20 mouse cellular contexts compared by ENCODE assay signal in the genomic region with DNA sequence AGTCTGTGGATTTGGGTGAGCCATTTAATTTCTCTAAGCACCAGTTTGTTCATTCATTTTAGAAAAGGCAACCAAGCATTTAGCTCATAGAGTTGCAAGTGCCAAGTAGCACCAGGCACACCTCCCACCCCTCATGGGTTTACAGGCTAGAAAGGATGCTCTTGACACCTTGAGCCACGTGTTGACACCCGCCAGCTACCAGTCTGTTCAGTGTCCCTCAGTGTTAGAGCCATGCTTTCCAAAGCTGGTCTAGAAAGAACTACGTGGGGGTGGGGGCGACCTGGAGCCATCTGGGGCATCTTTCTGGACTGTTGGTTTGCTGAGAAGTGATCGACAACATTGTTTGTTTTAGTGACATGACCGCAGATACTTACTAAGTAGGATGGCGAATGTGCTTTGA. TPM values are rescaled to one million over a fixed set of nuclear protein-coding genes. Genes with fewer than 3 reads are reported as not detected.
DNase-seq lines count a peak whose midpoint lies in the region; ATAC-seq lines count a peak whose summit lies in the region.
"Had no signal": no experiment of that assay in that cellular context is flagged by ENCODE, and none has a peak within 500 bp of the region (broad histone marks: within the 10 kb centered on the region; RNA-seq: fewer than 3 reads in every experiment).

No protein-coding gene starts in this region.

- H3K36me3 ChIP-seq in heart, embryonic 10.5 days: no peaks in the 10 kb centered on the region
- H3K36me3 ChIP-seq in midbrain, embryonic 16.5 days (ENCODE audit: control insufficient read depth, insufficient read depth, low read length): no peaks in the 10 kb centered on the region
- H3K36me3 ChIP-seq in midbrain, embryonic 10.5 days: no peaks in the 10 kb centered on the region
- no peaks in the 10 kb centered on the region; the same call in 1 of the 2 replicates for H3K36me3 ChIP-seq in liver, embryonic 13.5 days
- no peaks in the 10 kb centered on the region for H3K36me3 ChIP-seq in neural tube, embryonic 15.5 days
- H3K36me3 ChIP-seq: embryonic facial prominence, embryonic 15.5 days had no signal

- no peaks in the 10 kb centered on the region for H3K9me3 ChIP-seq in heart, embryonic 10.5 days
- H3K9me3 ChIP-seq in midbrain, embryonic 16.5 days (replicated peaks; ENCODE audit: control insufficient read depth, low read length, poor library complexity, severe bottlenecking): no peaks in the 10 kb centered on the region
- H3K9me3 ChIP-seq in midbrain, embryonic 10.5 days (replicated peaks): no peaks in the 10 kb centered on the region
- H3K9me3 ChIP-seq in liver, embryonic 13.5 days (replicated peaks): no peaks in the 10 kb centered on the region
- no peaks in the 10 kb centered on the region for H3K9me3 ChIP-seq in neural tube, embryonic 15.5 days (replicated peaks)
- H3K9me3 ChIP-seq: embryonic facial prominence, embryonic 15.5 days had no signal

- no peak overlapping the region for H3K9ac ChIP-seq in midbrain, embryonic 16.5 days (ENCODE audit: low read depth, low read length)
- H3K9ac ChIP-seq in liver, embryonic 13.5 days: no peak overlapping the region
- H3K9ac ChIP-seq in neural tube, embryonic 15.5 days (replicated peaks): no peak overlapping the region
- H3K9ac ChIP-seq: embryonic facial prominence, embryonic 15.5 days had no signal

- no peaks in the 10 kb centered on the region for H3K27me3 ChIP-seq in heart, embryonic 10.5 days (ENCODE audit: insufficient read depth, poor library complexity, severe bottlenecking)
- H3K27me3 ChIP-seq in midbrain, embryonic 16.5 days (ENCODE audit: control insufficient read depth, insufficient read depth, low read depth, low read length): no peaks in the 10 kb centered on the region
- peaks cover 23% of the 10 kb centered on the region for H3K27me3 ChIP-seq in midbrain, embryonic 10.5 days (ENCODE audit: low read depth, poor library complexity, severe bottlenecking)
- no peaks in the 10 kb centered on the region for H3K27me3 ChIP-seq in liver, embryonic 13.5 days
- no peaks in the 10 kb centered on the region for H3K27me3 ChIP-seq in neural tube, embryonic 15.5 days (replicated peaks)
- H3K27me3 ChIP-seq: CH12.LX; embryonic facial prominence, embryonic 15.5 days had no signal

- peaks cover 66% of the 10 kb centered on the region for H3K4me1 ChIP-seq in heart, embryonic 10.5 days
- H3K4me1 ChIP-seq in midbrain, embryonic 16.5 days (ENCODE audit: control insufficient read depth, insufficient read depth, low read length): peaks cover 38% of the 10 kb centered on the region
- H3K4me1 ChIP-seq in midbrain, embryonic 10.5 days: peaks cover 55% of the 10 kb centered on the region
- H3K4me1 ChIP-seq in liver, embryonic 13.5 days (replicated peaks): peaks cover 94% of the 10 kb centered on the region
- peaks cover 41% of the 10 kb centered on the region for H3K4me1 ChIP-seq in neural tube, embryonic 15.5 days

- H3K4me2 ChIP-seq in midbrain, embryonic 16.5 days (ENCODE audit: low read length): no peak overlapping the region
- no peak overlapping the region for H3K4me2 ChIP-seq in liver, embryonic 13.5 days
- no peak overlapping the region for H3K4me2 ChIP-seq in neural tube, embryonic 15.5 days
- H3K4me2 ChIP-seq: embryonic facial prominence, embryonic 15.5 days; heart, embryonic 11.5 days had no signal

- DNase-seq in heart, embryonic 10.5 days (ENCODE audit: low spot score): no peak
- no peak for DNase-seq in heart, adult 8-10 months (ENCODE audit: low spot score)
- no peak for DNase-seq in midbrain, embryonic 10.5 days (ENCODE audit: low spot score)
- no peak for DNase-seq in liver, embryonic 13.5 days
- no peak for DNase-seq in left cerebral cortex, adult 9 months (ENCODE audit: low spot score in 2 of 2)
- DNase-seq: cerebellum, postnatal 25 days; embryo, embryonic 11 days; gastrocnemius, postnatal 25 days; heart, postnatal 14 days; kidney, adult 11 months; lung, postnatal 10 days; thymus, adult 2 months had no signal

- no peak overlapping the region for H3K4me3 ChIP-seq in heart, embryonic 10.5 days
- H3K4me3 ChIP-seq in midbrain, embryonic 16.5 days (ENCODE audit: low read depth, low read length): no peak overlapping the region
- H3K4me3 ChIP-seq in midbrain, embryonic 10.5 days: no peak overlapping the region
- no peak overlapping the region for H3K4me3 ChIP-seq in liver, embryonic 13.5 days (replicated peaks)
- H3K4me3 ChIP-seq in neural tube, embryonic 15.5 days (replicated peaks): no peak overlapping the region
- H3K4me3 ChIP-seq: embryonic facial prominence, embryonic 15.5 days; layer of hippocampus, adult 2 months had no signal

- ATAC-seq in midbrain, embryonic 16.5 days: no peak
- ATAC-seq in liver, embryonic 13.5 days (ENCODE audit: low read depth): no peak
- no peak for ATAC-seq in neural tube, embryonic 15.5 days (ENCODE audit: low FRiP score)
- ATAC-seq: forebrain, embryonic 16.5 days had no signal

- H3K27ac ChIP-seq in heart, embryonic 10.5 days: peak overlapping the region; percentile 62
- H3K27ac ChIP-seq in midbrain, embryonic 16.5 days (ENCODE audit: low read length): peak overlapping the region; percentile 90; the same call in 1 of the 2 replicates
- no peak overlapping the region for H3K27ac ChIP-seq in midbrain, embryonic 10.5 days (replicated peaks)
- peak overlapping the region; percentile 97 for H3K27ac ChIP-seq in liver, embryonic 13.5 days
- peak overlapping the region; percentile 93; the same call in 1 of the 2 replicates for H3K27ac ChIP-seq in neural tube, embryonic 15.5 days (replicated peaks)
- H3K27ac ChIP-seq: embryonic facial prominence, embryonic 15.5 days; kidney, postnatal 0 days had no signal

- 80% methylated on average over 7 of the region's 7 CpGs for WGBS in heart, embryonic 10.5 days
- 86% methylated on average over 7 of the region's 7 CpGs for WGBS in midbrain, embryonic 16.5 days
- 91% methylated on average over 7 of the region's 7 CpGs for WGBS in midbrain, embryonic 10.5 days
- WGBS in liver, embryonic 13.5 days (ENCODE audit: insufficient replicate concordance): 78% methylated on average over 7 of the region's 7 CpGs
- WGBS in neural tube, embryonic 15.5 days: 86% methylated on average over 7 of the region's 7 CpGs

RNA-seq across cellular contexts. Expression of a gene that starts 1.7 kb away (rescaled TPM):
- 13.1 and 17.9 TPM in 2 replicates for polyA plus RNA-seq in heart, embryonic 10.5 days (2016; fragmentation: Nextera tagmentation; extraction: Ambion mirVana)
- 10 to 100 TPM; 16.2 to 28.4 (median 19.5) TPM for total RNA-seq in heart, adult 8-10 months (2022)
- 18.4 and 21.0 TPM in 2 replicates for polyA plus RNA-seq in midbrain, embryonic 16.5 days (2015; fragmentation: Nextera tagmentation; extraction: Ambion mirVana)
- 9.8 and 10.1 TPM in 2 replicates for polyA plus RNA-seq in midbrain, embryonic 10.5 days (2016; fragmentation: Nextera tagmentation; extraction: Ambion mirVana)
- polyA plus RNA-seq in liver, embryonic 13.5 days (2015; fragmentation: Nextera tagmentation; extraction: Ambion mirVana): 96.5 and 121 TPM in 2 replicates
- polyA plus RNA-seq in neural tube, embryonic 15.5 days (2015; fragmentation: Nextera tagmentation; extraction: Ambion mirVana): 15.1 and 16.6 TPM in 2 replicates

RNA-seq across cellular contexts. Expression of a gene that starts 50.1 kb away (rescaled TPM):
- 517 and 596 TPM in 2 replicates for polyA plus RNA-seq in heart, embryonic 10.5 days (2016; fragmentation: Nextera tagmentation; extraction: Ambion mirVana)
- total RNA-seq in heart, adult 8-10 months (2022): 100 to 1,000 TPM; 305 to 381 (median 333) TPM
- polyA plus RNA-seq in midbrain, embryonic 16.5 days (2015; fragmentation: Nextera tagmentation; extraction: Ambion mirVana): 405 and 414 TPM in 2 replicates
- 681 and 788 TPM in 2 replicates for polyA plus RNA-seq in midbrain, embryonic 10.5 days (2016; fragmentation: Nextera tagmentation; extraction: Ambion mirVana)
- 741 and 746 TPM in 2 replicates for polyA plus RNA-seq in liver, embryonic 13.5 days (2015; fragmentation: Nextera tagmentation; extraction: Ambion mirVana)
- polyA plus RNA-seq in neural tube, embryonic 15.5 days (2015; fragmentation: Nextera tagmentation; extraction: Ambion mirVana): 412 and 499 TPM in 2 replicates
